Mouse (Mus musculus) small intestine, adult 2 months (tissue): ENCODE results near the gene Edc3. TPM values are rescaled to one million over a fixed set of nuclear protein-coding genes. Genes with fewer than 3 reads are reported as not detected.

Source experiments
- H3K27ac ChIP-seq: fragments of 200-500 bp; 2 replicates; pipeline ENCODE4 v1.5.1; 2012; ENCODE audit warnings: low read depth, low read length, control low read depth, inconsistent platforms; ENCODE audit not compliant: insufficient read depth
- H3K27me3 ChIP-seq: fragments of 200-500 bp; 2 replicates; pipeline ENCODE4 v1.6.1; 2012; ENCODE audit warnings: mild to moderate bottlenecking, moderate library complexity, low read length, inconsistent platforms; ENCODE audit not compliant: control insufficient read depth, insufficient read depth
- H3K36me3 ChIP-seq: fragments of 200-500 bp; 2 replicates; pipeline ENCODE4 v1.6.1; 2012; ENCODE audit warnings: mild to moderate bottlenecking, low read length, control low read depth, inconsistent platforms; ENCODE audit not compliant: control insufficient read depth, insufficient read depth
- H3K4me1 ChIP-seq: fragments of 200-500 bp; 2 replicates; pipeline ENCODE4 v1.6.1; 2012; ENCODE audit warnings: low read length, inconsistent platforms, mixed read lengths; ENCODE audit not compliant: control insufficient read depth, insufficient read depth, insufficient read length
- H3K4me3 ChIP-seq: fragments of 200-500 bp; 2 replicates; pipeline ENCODE4 v1.5.1; 2012; ENCODE audit warnings: low read depth, mild to moderate bottlenecking, control low read depth, inconsistent platforms, low read length, moderate library complexity
- CTCF ChIP-seq: fragments of 200-500 bp; IDR thresholded peaks from 2 replicates; pipeline ENCODE4 v1.5.1; 2012; ENCODE audit warnings: low read depth, mild to moderate bottlenecking, control low read depth, inconsistent platforms, low read length, moderate library complexity, mixed read lengths; ENCODE audit not compliant: insufficient replicate concordance, insufficient read length; ENCODE audit errors: extremely low read depth
- POLR2A ChIP-seq: fragments of 200-500 bp; IDR thresholded peaks from 2 replicates; pipeline ENCODE4 v1.6.1; 2012; ENCODE audit warnings: low read depth, mild to moderate bottlenecking, control low read depth, inconsistent platforms, low read length, moderate library complexity
- WGBS: fragments of 180-500 bp; shearing (Covaris S2); methylation state at CpG from one replicate; pipeline ENCODE4 v1.1.7; 2018; 5-methylcytosine and 5-hydroxymethylcytosine counted together
- polyA plus RNA-seq: library from polyadenylated mRNA; depleted of rRNA; stranded (reverse); fragments of >200 nt; gene quantifications from 2 replicates; pipeline ENCODE4 v1.2.3, GENCODE M21; 2012

Gene Edc3
- polyA plus RNA-seq, 1 experiment, result 8.0 TPM

DNA sequence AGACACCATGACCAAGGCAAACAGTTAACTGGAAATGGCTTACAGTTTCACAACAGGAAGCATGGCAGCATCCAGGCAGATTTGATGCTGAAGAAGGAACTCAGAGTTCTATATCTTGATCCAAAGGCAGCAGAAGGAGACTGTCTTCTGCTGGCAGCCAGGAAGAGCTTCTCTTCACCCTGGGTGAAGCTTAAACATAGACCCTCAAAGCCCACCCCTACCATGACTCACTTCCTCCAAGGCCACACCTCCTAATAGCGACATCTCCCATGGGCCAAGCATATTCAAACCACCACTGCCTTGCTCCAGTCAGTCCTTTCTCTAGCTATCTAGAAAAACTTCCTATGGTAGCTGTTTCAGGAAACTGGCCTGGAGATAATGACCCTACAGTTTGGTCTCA, 38.7 kb downstream of the Edc3 start:
- Histone ChIP-seq H3K4me1 (peaks cover 14% of the 10 kb centered on the region; the same call in 1 of the 2 replicates), H3K27ac (no peak overlapping the region), H3K4me3 (no peak overlapping the region), H3K36me3 (peaks cover 75% of the 10 kb centered on the region), H3K27me3 (no peaks in the 10 kb centered on the region)
- TF ChIP-seq CTCF (no peak), POLR2A (no peak)
- 74% methylated on average over 1 of the region's 1 CpGs for WGBS

DNA sequence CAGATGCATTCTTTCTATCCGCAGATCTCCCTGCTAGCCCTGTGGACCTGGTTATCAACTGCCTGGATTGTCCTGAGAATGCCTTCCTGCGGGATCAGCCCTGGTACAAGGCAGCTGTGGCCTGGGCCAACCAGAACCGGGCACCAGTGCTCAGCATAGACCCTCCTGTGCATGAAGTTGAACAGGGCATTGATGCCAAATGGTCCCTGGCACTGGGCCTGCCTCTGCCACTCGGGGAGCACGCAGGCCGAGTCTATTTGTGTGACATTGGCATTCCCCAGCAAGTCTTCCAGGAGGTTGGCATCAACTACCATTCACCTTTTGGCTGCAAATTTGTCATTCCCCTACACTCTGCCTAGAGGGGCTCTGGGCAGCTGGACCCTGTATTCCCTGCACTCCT, 39.8 kb downstream of the Edc3 start:
- Histone ChIP-seq H3K4me1 (peaks cover 14% of the 10 kb centered on the region; the same call in 1 of the 2 replicates), H3K27me3 (no peaks in the 10 kb centered on the region), H3K36me3 (peaks cover 82% of the 10 kb centered on the region), H3K4me3 (no peak overlapping the region), H3K27ac (peak overlapping the region; percentile 55; the same call in 1 of the 2 replicates)
- TF ChIP-seq POLR2A, result no peak
- no peak for TF ChIP-seq CTCF
- WGBS, result 76% methylated on average over 6 of the region's 6 CpGs

DNA sequence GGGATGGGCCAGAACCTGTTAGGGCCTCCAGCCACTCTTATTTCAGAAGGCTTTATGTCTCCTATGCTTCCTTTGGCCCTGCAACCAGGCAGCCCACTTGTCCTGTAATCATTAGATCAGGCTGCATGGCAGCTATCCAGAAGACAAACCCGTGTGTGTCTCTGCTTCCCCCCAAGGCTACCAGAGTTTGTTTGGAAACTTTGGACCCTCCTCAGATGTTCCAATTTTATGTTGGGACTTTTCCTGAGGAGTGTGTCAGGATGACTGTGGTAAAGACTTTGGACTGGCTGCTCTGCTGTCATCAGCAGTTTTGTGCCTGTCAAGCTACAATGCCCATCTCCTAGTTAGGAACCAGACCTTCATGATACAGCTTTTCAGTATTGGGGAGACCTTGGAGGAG, 40.5 kb downstream of the Edc3 start:
- 13% methylated on average over 1 of the region's 1 CpGs for WGBS
- Histone ChIP-seq H3K36me3 (peaks cover 86% of the 10 kb centered on the region), H3K27ac (peak overlapping the region; percentile 55), H3K27me3 (no peaks in the 10 kb centered on the region), H3K4me1 (peaks cover 14% of the 10 kb centered on the region; the same call in 1 of the 2 replicates), H3K4me3 (no peak overlapping the region)
- no peak for TF ChIP-seq CTCF
- no peak for TF ChIP-seq POLR2A

DNA sequence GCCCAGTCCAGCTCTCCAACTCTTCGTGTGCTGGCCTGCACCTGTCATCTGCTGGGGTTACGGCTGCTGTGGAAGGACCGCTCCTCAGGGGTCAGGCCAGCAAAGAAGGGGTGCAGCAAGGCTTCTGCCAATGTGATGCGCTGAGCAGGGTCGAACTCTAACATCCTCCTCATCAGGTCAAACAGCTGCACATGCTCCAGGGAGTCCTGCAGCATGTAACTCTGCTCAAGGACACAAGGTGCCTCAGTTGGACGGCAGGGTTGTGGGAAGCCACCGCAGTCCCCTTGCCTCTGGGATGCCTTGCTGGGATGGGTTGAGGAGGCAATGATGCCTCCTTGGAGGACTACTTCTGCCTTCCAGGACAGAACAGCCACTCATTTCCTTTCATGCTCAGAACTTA, 42.6 kb downstream of the Edc3 start:
- Histone ChIP-seq H3K4me1 (peaks cover 14% of the 10 kb centered on the region; the same call in 1 of the 2 replicates), H3K27me3 (no peaks in the 10 kb centered on the region), H3K36me3 (peaks cover 94% of the 10 kb centered on the region), H3K4me3 (no peak overlapping the region), H3K27ac (no peak overlapping the region)
- TF ChIP-seq CTCF (no peak), POLR2A (no peak)
- 84% methylated on average over 7 of the region's 7 CpGs for WGBS

DNA sequence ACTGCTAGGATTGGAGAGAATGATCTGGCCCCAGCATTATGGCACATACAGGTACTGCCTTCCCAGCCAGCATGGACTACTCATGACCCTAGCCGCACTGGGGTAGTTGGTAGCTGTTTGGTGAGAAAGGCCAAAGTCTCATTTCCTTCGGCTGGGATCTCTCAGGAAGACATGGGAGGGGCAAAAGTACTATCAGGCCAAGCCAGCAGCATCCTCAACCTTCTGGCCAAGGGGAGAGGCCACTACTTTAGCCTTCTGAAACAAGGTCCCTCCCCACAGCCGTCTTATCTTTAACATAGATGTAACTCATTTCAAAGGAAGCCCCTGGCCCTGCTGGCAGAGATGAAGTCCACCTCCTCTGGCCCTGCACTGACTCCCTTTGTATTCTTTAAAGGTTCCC, 49.2 kb downstream of the Edc3 start:
- Histone ChIP-seq H3K27ac (no peak overlapping the region), H3K4me3 (no peak overlapping the region), H3K27me3 (no peaks in the 10 kb centered on the region), H3K36me3 (peaks cover 84% of the 10 kb centered on the region), H3K4me1 (peaks cover 6% of the 10 kb centered on the region; the same call in 1 of the 2 replicates)
- 53% methylated on average over 3 of the region's 3 CpGs for WGBS
- no peak for TF ChIP-seq POLR2A

DNA sequence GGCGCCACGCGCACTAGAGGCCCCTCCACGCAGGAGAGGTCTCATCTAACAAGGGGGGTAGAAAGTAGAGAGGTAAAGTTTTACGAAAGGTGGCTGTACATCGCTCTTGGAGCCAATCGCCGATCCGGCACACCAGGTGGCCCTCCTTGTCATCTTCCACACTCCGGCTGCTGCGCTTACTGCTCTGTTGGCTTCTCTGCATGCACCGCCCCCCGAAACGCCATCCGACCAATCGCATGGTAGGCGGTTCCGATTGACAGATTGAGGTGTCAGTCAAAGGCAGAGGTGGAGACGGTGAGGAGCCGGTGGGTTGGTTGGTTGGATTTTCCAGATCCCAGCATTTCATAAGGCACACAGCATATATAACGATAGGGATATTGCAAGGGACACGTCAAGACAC, 50.2 kb downstream of the Edc3 start:
- TF ChIP-seq POLR2A, result no peak
- no peak for TF ChIP-seq CTCF
- no peak overlapping the region for H3K4me3 ChIP-seq
- H3K36me3 ChIP-seq, result peaks cover 75% of the 10 kb centered on the region
- H3K27ac ChIP-seq, result no peak overlapping the region
- H3K27me3 ChIP-seq, result no peaks in the 10 kb centered on the region
- H3K4me1 ChIP-seq, result peaks cover 14% of the 10 kb centered on the region; the same call in 1 of the 2 replicates
- WGBS, result 95% methylated on average over 22 of the region's 22 CpGs

DNA sequence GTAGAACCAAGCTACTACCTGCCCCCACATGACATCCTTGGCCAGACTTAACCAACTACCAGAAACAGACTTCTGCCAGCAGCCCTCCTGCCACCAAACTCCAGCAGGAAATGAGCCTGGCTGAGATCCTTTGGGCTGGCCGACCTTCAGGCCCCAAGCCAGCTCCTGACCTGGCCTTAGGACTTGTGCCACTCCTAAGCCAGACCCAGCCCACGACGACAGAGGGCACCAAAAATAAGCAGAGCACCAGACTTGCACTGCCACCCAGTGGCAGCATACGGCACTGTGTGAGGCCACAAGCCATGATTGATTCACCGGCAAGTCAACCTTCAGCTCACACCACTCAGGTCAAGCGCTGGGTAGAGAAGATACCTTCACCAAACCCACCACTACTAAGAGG, 50.9 kb downstream of the Edc3 start:
- 7% methylated on average over 6 of the region's 6 CpGs for WGBS
- H3K27me3 ChIP-seq, result no peaks in the 10 kb centered on the region
- peak overlapping the region; percentile 29 for H3K27ac ChIP-seq
- H3K4me3 ChIP-seq, result no peak overlapping the region
- H3K36me3 ChIP-seq, result peaks cover 67% of the 10 kb centered on the region
- peak; percentile 86 for TF ChIP-seq CTCF
- TF ChIP-seq POLR2A, result no peak
- peaks cover 16% of the 10 kb centered on the region; the same call in 1 of the 2 replicates for H3K4me1 ChIP-seq
